Mouse (Mus musculus) stomach, postnatal 0 days (tissue): ENCODE measurements around the gene Srbd1. TPM values are rescaled to one million over a fixed set of nuclear protein-coding genes. Genes with fewer than 3 reads are reported as not detected.

Experiments used
- ATAC-seq: fragments of 200-750 bp; cut with Nextera tagmentation; 2 replicates; pipeline ENCODE4 v1.8.0; 2017; ENCODE audit not compliant: low FRiP score, low TSS enrichment
- DNase-seq: peaks from one replicate; pipeline ENCODE4 v3.0.0-alpha.2; 2016; ENCODE audit warnings: low spot score
- H3K27ac ChIP-seq: fragments of 300-500 bp; sonication (generic); replicated peaks from 2 replicates; pipeline ENCODE4 v1.5.1; 2014; ENCODE audit warnings: mild to moderate bottlenecking, control low read depth
- H3K27me3 ChIP-seq: fragments of 300-500 bp; sonication (generic); 2 replicates; pipeline ENCODE4 v1.6.1; 2014; ENCODE audit warnings: low read length; ENCODE audit not compliant: control insufficient read depth, insufficient read depth
- H3K36me3 ChIP-seq: fragments of 300-500 bp; sonication (generic); 2 replicates; pipeline ENCODE4 v1.6.1; 2014; ENCODE audit warnings: low read length, mixed read lengths; ENCODE audit not compliant: control insufficient read depth, insufficient read depth
- H3K4me1 ChIP-seq: fragments of 300-500 bp; sonication (generic); replicated peaks from 2 replicates; pipeline ENCODE4 v1.6.1; 2014; ENCODE audit warnings: antibody characterized with exemption; ENCODE audit not compliant: control insufficient read depth, insufficient read depth
- H3K4me2 ChIP-seq: fragments of 300-500 bp; sonication (generic); replicated peaks from 2 replicates; pipeline ENCODE4 v1.6.1; 2014; ENCODE audit warnings: low read depth, mild to moderate bottlenecking, control low read depth, moderate library complexity
- H3K4me3 ChIP-seq: fragments of 300-500 bp; sonication (generic); 2 replicates; pipeline ENCODE4 v1.5.1; 2014; ENCODE audit warnings: low read depth, low read length, control low read depth
- H3K9ac ChIP-seq: fragments of 300-500 bp; sonication (generic); 2 replicates; pipeline ENCODE4 v1.6.1; 2014; ENCODE audit warnings: mild to moderate bottlenecking, low read length, control low read depth, mixed read lengths
- H3K9me3 ChIP-seq: fragments of 300-500 bp; sonication (generic); 2 replicates; pipeline ENCODE4 v1.6.1; 2016; ENCODE audit warnings: low read length; ENCODE audit not compliant: control insufficient read depth
- CTCF ChIP-seq: IDR thresholded peaks from 2 replicates; pipeline ENCODE4 v1.5.1; 2016; ENCODE audit warnings: antibody characterized with exemption, low read depth, mild to moderate bottlenecking, moderate library complexity
- EP300 ChIP-seq: optimal IDR thresholded peaks from 2 replicates; pipeline ENCODE3; 2016; ENCODE audit warnings: antibody characterized with exemption
- WGBS: fragments of 180-500 bp; shearing (Covaris S2); extraction: QIAGEN DNeasy Blood & Tissue Kit; methylation state at CpG from one replicate; pipeline ENCODE4 v1.1.7; 2014; 5-methylcytosine and 5-hydroxymethylcytosine counted together
- polyA plus RNA-seq: library from polyadenylated mRNA; unstranded; fragments of >200 nt; fragmentation: Nextera tagmentation; extraction: Ambion mirVana; gene quantifications from 2 replicates; pipeline ENCODE4 v1.2.1, GENCODE M21; 2015

The Srbd1 gene
- polyA plus RNA-seq, 1 experiment from 2014 or later, result 4.4 TPM

DNA sequence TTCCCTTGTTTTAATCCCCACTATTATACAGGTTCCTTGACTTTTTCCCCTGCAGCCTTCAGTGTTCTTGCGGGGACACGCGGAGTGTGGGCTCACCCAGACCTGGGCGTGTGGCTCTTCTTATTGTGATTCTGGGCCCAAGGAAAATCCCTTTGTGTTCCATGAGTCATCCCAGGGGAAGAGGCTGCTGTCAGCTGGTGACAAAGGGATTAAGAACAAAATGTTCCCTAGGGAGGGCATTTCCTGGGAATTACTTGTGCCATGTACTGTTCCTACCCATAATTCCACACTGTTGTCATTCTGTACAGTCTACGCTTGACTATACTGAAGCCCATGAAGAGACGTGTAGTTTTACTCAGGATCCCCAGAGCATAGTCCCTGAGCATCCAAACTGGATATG lies 12.0 kb upstream of the Srbd1 start:
- no peaks in the 10 kb centered on the region for H3K36me3 ChIP-seq
- no peaks in the 10 kb centered on the region for H3K9me3 ChIP-seq
- no peaks in the 10 kb centered on the region for H3K27me3 ChIP-seq
- no peak overlapping the region for H3K4me3 ChIP-seq
- DNase-seq (no peak), ATAC-seq (no peak)
- H3K4me1 ChIP-seq, result no peaks in the 10 kb centered on the region
- H3K27ac ChIP-seq, result no peak overlapping the region
- H3K4me2 ChIP-seq, result no peak overlapping the region
- WGBS, result 76% methylated on average over 6 of the region's 6 CpGs
- no peak overlapping the region for H3K9ac ChIP-seq
- TF ChIP-seq EP300, result no peak
- no peak for TF ChIP-seq CTCF

DNA sequence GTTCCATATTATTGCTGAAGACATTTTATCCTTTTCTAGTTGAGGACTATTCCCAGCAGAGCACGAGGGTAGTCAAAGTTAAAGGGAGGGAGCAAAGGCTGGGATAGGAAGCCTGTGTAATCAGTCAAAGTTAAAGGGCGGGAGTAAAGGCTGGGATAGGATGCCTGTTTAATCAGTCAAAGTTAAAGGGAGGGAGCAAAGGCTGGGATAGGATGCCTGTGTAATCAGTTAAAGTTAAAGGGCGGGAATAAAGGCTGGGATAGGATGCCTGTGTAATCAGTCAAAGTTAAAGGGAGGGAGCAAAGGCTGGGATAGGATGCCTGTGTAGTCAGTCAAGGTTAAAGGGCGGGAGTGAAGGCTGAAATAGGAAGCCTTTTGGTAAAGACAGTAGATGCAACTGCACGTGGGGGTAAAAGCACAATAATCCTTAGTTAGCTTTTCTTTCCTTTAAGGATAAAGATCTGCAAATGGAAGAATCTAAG lies 5.9 kb upstream of the Srbd1 start:
- WGBS, result 9% methylated on average over 5 of the region's 5 CpGs
- TF ChIP-seq CTCF, result no peak
- peak; percentile 97 for TF ChIP-seq EP300
- H3K4me1 ChIP-seq, result no peaks in the 10 kb centered on the region
- H3K36me3 ChIP-seq, result no peaks in the 10 kb centered on the region
- ATAC-seq (peak; percentile 96), DNase-seq (peak; percentile 76)
- no peak overlapping the region for H3K4me3 ChIP-seq
- H3K9ac ChIP-seq, result no peak overlapping the region
- no peaks in the 10 kb centered on the region for H3K27me3 ChIP-seq
- H3K9me3 ChIP-seq, result no peaks in the 10 kb centered on the region
- H3K27ac ChIP-seq, result no peak overlapping the region
- H3K4me2 ChIP-seq, result no peak overlapping the region

DNA sequence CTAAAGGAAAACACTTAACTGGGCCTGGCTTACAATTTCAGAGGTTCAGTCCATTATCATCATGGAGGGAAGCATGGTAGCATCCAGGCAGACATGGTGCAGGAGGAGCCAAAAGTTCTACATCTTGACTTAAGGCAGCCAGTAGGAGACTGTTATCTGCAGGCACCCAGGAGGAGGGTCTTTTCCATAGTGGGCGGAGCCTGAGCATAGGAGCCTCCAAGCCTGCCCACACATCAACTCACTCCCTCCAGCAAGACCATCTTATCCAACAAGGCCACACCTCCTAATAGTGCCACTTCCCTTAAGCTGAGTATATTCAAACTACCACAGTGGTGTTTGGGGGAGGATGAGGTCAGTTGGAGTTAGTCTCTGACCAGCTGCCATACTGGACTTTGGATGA lies 4.8 kb upstream of the Srbd1 start:
- no peak overlapping the region for H3K4me2 ChIP-seq
- H3K9ac ChIP-seq, result no peak overlapping the region
- H3K27me3 ChIP-seq, result no peaks in the 10 kb centered on the region
- DNase-seq (no peak), ATAC-seq (no peak)
- 92% methylated on average over 1 of the region's 1 CpGs for WGBS
- H3K9me3 ChIP-seq, result no peaks in the 10 kb centered on the region
- TF ChIP-seq CTCF, result no peak
- no peak for TF ChIP-seq EP300
- H3K4me1 ChIP-seq, result no peaks in the 10 kb centered on the region
- no peak overlapping the region for H3K4me3 ChIP-seq
- H3K36me3 ChIP-seq, result no peaks in the 10 kb centered on the region
- no peak overlapping the region for H3K27ac ChIP-seq

DNA sequence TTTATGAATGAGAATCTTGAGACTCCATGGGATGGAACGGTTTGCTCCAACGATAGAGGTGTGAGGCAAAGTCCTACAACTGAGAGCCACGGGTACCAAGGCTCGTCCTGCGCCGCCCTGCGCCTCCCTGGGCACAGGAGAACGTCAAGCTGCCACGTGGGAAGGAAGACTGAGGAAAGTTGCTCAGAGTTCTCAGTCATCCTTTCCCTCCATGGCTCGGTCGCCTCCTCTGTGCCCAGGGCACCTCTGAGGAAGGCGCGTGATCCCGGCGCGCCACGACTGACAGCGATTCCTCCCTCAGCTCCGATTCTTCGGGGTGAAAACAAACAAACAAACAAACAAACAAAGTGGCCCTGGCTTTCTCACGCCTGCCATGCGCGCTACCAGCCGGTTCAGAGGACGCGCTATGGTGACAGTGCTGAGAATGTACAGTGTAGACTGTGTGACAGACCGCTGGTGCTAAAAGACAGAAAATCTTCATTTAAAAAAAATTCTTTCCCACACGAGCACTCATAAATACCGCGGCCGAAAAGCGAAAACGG lies 367 bp downstream of the Srbd1 start:
- under 1% methylated on average over 33 of the region's 33 CpGs for WGBS
- 0 out of 2 replicates have a peak overlapping the region, but pooled peaks have one; percentile 13 for H3K27ac ChIP-seq

DNA sequence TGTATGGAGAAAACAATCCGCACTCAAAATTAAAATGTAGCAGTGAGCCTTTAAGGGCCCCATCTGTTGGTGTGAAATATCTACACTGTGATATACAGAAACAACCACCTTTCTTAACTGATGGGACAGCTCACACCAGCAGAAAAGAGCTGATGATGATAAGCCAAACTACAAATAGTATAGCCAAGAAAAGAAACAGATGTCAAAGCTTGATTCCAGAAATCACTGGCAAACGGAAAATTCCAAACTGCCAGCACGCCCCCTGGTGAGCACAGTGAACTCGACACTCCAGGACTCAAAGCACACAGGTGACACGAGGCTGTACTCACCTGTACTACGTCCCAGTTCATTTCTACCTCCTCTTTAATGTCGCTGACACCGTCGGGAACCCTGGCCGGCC lies 9.1 kb downstream of the Srbd1 start:
- H3K4me2 ChIP-seq, result no peak overlapping the region
- H3K9me3 ChIP-seq, result no peaks in the 10 kb centered on the region
- TF ChIP-seq EP300 (no peak), CTCF (peak; percentile 41)
- H3K27me3 ChIP-seq, result no peaks in the 10 kb centered on the region
- 75% methylated on average over 10 of the region's 10 CpGs for WGBS
- no peak overlapping the region for H3K9ac ChIP-seq
- ATAC-seq, result no peak
- H3K4me3 ChIP-seq, result no peak overlapping the region
- H3K36me3 ChIP-seq, result peaks cover 10% of the 10 kb centered on the region; the same call in 1 of the 2 replicates
- H3K4me1 ChIP-seq, result no peaks in the 10 kb centered on the region
- DNase-seq, result no peak
- H3K27ac ChIP-seq, result no peak overlapping the region

More for the DNA sequence above, 367 bp downstream of the Srbd1 start:
- DNase-seq (peak; percentile 25), ATAC-seq (peak; percentile 76)
- no peaks in the 10 kb centered on the region for H3K9me3 ChIP-seq
- TF ChIP-seq CTCF (no peak), EP300 (no peak)
- H3K4me3 ChIP-seq, result peak overlapping the region; percentile 66
- no peaks in the 10 kb centered on the region for H3K36me3 ChIP-seq
- H3K9ac ChIP-seq, result peak overlapping the region; percentile 76
- H3K27me3 ChIP-seq, result no peaks in the 10 kb centered on the region
- peak overlapping the region; percentile 93 for H3K4me2 ChIP-seq
- no peaks in the 10 kb centered on the region for H3K4me1 ChIP-seq

DNA sequence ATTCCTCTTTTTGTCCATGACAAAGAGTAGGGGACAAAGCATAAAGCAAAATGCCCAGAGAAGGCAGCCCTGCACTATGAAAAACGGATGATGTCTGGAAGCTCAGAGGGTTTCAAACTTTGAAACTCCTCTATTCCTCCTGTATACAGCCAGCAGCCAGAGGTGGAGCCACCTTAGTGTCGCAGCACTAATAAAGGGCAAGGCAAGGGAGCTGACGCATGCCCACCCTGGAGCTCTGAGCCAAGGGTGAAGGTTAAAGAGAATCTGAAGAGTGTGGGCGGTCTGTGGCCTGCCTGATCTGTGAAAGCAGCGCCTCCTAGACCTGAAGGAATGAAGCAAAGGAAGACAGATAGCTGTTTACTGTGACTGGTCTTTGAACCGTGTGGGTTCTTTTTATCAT lies 10.5 kb downstream of the Srbd1 start:
- no peak overlapping the region for H3K4me2 ChIP-seq
- no peaks in the 10 kb centered on the region for H3K9me3 ChIP-seq
- 86% methylated on average over 6 of the region's 6 CpGs for WGBS
- no peak overlapping the region for H3K27ac ChIP-seq
- no peak for DNase-seq
- H3K9ac ChIP-seq, result no peak overlapping the region
- H3K27me3 ChIP-seq, result no peaks in the 10 kb centered on the region
- H3K4me3 ChIP-seq, result no peak overlapping the region
- no peak for TF ChIP-seq CTCF
- TF ChIP-seq EP300, result no peak
- no peak for ATAC-seq
- H3K4me1 ChIP-seq, result no peaks in the 10 kb centered on the region
- peaks cover 10% of the 10 kb centered on the region; the same call in 1 of the 2 replicates for H3K36me3 ChIP-seq
